Mouse (Mus musculus) skeletal muscle tissue, adult 2 months (tissue): ENCODE results near the gene Tstd1.

Source experiments
- DNase-seq: peaks from one replicate; pipeline ENCODE4 v3.0.0-alpha.2; 2012; ENCODE audit warnings: low read depth, low spot score

The Tstd1 gene

GRCm38 (mm10) chr1:171419291-171419882 is 715 bp downstream of the Tstd1 start:
- no peak for DNase-seq

GRCm38 (mm10) chr1:171419905-171420304 is 1.2 kb downstream of the Tstd1 start:
- no peak for DNase-seq

- no peak for DNase-seq
Measured at GRCm38 (mm10) chr1:171422504-171423095, 3.9 kb downstream of the Tstd1 start.

- no peak for DNase-seq
Measured at GRCm38 (mm10) chr1:171424638-171425037, 6.0 kb downstream of the Tstd1 start.

GRCm38 (mm10) chr1:171425126-171425525 is 6.5 kb downstream of the Tstd1 start:
- DNase-seq = no peak

GRCm38 (mm10) chr1:171432158-171432557 is 13.5 kb downstream of the Tstd1 start:
- no peak for DNase-seq

GRCm38 (mm10) chr1:171435288-171435814 is 16.7 kb downstream of the Tstd1 start:
- no peak for DNase-seq

GRCm38 (mm10) chr1:171435974-171436373 is 17.3 kb downstream of the Tstd1 start:
- no peak for DNase-seq

GRCm38 (mm10) chr1:171437264-171438013 is 18.8 kb downstream of the Tstd1 start, which contains the start of gene F11r:
F11r (plus strand) TSS chr1:171437535.
- no peak for DNase-seq

GRCm38 (mm10) chr1:171438014-171438670 is 19.5 kb downstream of the Tstd1 start:
- DNase-seq = no peak

GRCm38 (mm10) chr1:171439072-171439471 is 20.4 kb downstream of the Tstd1 start:
- no peak for DNase-seq

- peak; percentile 48 for DNase-seq
Measured at GRCm38 (mm10) chr1:171440025-171440725, 21.5 kb downstream of the Tstd1 start.

- no peak for DNase-seq
Measured at GRCm38 (mm10) chr1:171441466-171442412, 23.1 kb downstream of the Tstd1 start.

GRCm38 (mm10) chr1:171442413-171442760 is 23.7 kb downstream of the Tstd1 start:
- no peak for DNase-seq

GRCm38 (mm10) chr1:171445050-171445449 is 26.4 kb downstream of the Tstd1 start:
- no peak for DNase-seq

- DNase-seq = no peak
Measured at GRCm38 (mm10) chr1:171446854-171447253, 28.2 kb downstream of the Tstd1 start.

GRCm38 (mm10) chr1:171447692-171448091 is 29.0 kb downstream of the Tstd1 start:
- DNase-seq = no peak

GRCm38 (mm10) chr1:171450062-171450461 is 31.4 kb downstream of the Tstd1 start:
- DNase-seq = no peak

GRCm38 (mm10) chr1:171451001-171451400 is 32.3 kb downstream of the Tstd1 start:
- no peak for DNase-seq

GRCm38 (mm10) chr1:171452522-171452921 is 33.9 kb downstream of the Tstd1 start:
- no peak for DNase-seq
